Comparison of ENCODE assay signal across 24 mouse cellular contexts in the genomic region with DNA sequence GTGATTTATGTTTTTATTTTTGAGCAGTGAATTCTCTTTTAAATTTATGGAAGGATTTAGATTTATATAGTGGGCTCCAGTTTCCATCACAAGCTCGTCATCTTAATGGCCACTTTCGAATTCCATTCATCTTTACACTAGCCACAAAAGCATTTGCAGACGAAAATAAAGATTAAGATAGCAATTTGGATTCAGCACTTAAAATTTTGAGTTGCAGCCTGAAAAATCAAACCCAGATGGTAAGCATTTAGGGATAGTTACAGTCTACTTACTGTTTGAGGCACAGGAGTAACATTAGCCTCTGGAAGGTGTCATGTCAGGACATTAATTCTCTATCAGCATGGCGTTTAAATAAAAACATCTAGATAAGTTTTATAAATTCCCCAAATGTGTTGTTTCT.
DNase-seq lines count a peak whose midpoint lies in the region; ATAC-seq and TF ChIP-seq lines count a peak whose summit lies in the region.
"Had no signal": no experiment of that assay in that cellular context is flagged by ENCODE, and none has a peak within 500 bp of the region (broad histone marks: within the 10 kb centered on the region; RNA-seq: fewer than 3 reads in every experiment).

No protein-coding gene starts in this region.

- H3K4me2 ChIP-seq in embryonic facial prominence, embryonic 11.5 days (ENCODE audit: low read depth, low read length) = no peak overlapping the region
- no peak overlapping the region for H3K4me2 ChIP-seq in midbrain, embryonic 11.5 days
- H3K4me2 ChIP-seq in midbrain, embryonic 13.5 days (replicated peaks) = no peak overlapping the region
- no peak overlapping the region for H3K4me2 ChIP-seq in embryonic facial prominence, embryonic 14.5 days (ENCODE audit: low read depth, low read length)
- H3K4me2 ChIP-seq in myocyte (ENCODE audit: low read depth) = peak overlapping the region; percentile 6
- H3K4me2 ChIP-seq: embryonic facial prominence, embryonic 13.5 days; forebrain, embryonic 13.5 days; forebrain, embryonic 15.5 days had no signal

- no peaks in the 10 kb centered on the region for H3K36me3 ChIP-seq in embryonic facial prominence, embryonic 11.5 days (replicated peaks; ENCODE audit: control insufficient read depth, insufficient read depth, low read depth, low read length)
- H3K36me3 ChIP-seq in embryonic facial prominence, embryonic 10.5 days (replicated peaks) = no peaks in the 10 kb centered on the region
- H3K36me3 ChIP-seq in midbrain, embryonic 11.5 days (ENCODE audit: control insufficient read depth, insufficient read depth, low read length) = no peaks in the 10 kb centered on the region
- no peaks in the 10 kb centered on the region for H3K36me3 ChIP-seq in midbrain, embryonic 13.5 days
- H3K36me3 ChIP-seq in embryonic facial prominence, embryonic 14.5 days (ENCODE audit: control insufficient read depth, insufficient read depth, low read length) = no peaks in the 10 kb centered on the region
- no peaks in the 10 kb centered on the region for H3K36me3 ChIP-seq in myocyte (ENCODE audit: control insufficient read depth, insufficient read depth)
- H3K36me3 ChIP-seq: embryonic facial prominence, embryonic 13.5 days; forebrain, embryonic 15.5 days had no signal

- DNase-seq in embryonic facial prominence, embryonic 11.5 days (ENCODE audit: low spot score) = peak; percentile 57
- no peak for DNase-seq in embryonic facial prominence, embryonic 10.5 days (ENCODE audit: low spot score)
- peak; percentile 14 for DNase-seq in midbrain, embryonic 11.5 days (ENCODE audit: low spot score, missing footprints)
- peak; percentile 21 for DNase-seq in embryonic facial prominence, embryonic 14.5 days (ENCODE audit: low spot score)
- DNase-seq in cerebellum, adult 8-10 months = no peak
- DNase-seq: adrenal gland, adult 8-10 months; adrenal gland, postnatal 14 days; adrenal gland, postnatal 36 days; cerebellum, adult 11-12 months; cerebellum, adult 2 months; cerebellum, adult 9-11 months; cerebellum, postnatal 14 days; cerebellum, postnatal 36 days; embryo, embryonic 11 days; forebrain, postnatal 0 days had no signal

- ATAC-seq in embryonic facial prominence, embryonic 11.5 days (replicated peaks; ENCODE audit: insufficient number of reproducible peaks, low FRiP score, low TSS enrichment, low read depth) = no peak
- no peak for ATAC-seq in midbrain, embryonic 11.5 days (ENCODE audit: low FRiP score)
- ATAC-seq in midbrain, embryonic 13.5 days = no peak
- ATAC-seq in embryonic facial prominence, embryonic 14.5 days (ENCODE audit: low read depth) = no peak
- ATAC-seq in erythroid progenitor cell, adult 5-6 weeks (replicated peaks; ENCODE audit: low FRiP score, poor library complexity, severe bottlenecking) = no peak
- ATAC-seq: activated CD4-positive, CD25-positive, alpha-beta regulatory T cell, adult 4 months; forebrain, embryonic 13.5 days; forebrain, embryonic 15.5 days; forebrain, postnatal 0 days; Patski had no signal

- no peak overlapping the region for H3ac ChIP-seq in myocyte (ENCODE audit: control insufficient read depth, insufficient read length)

- H3K4me1 ChIP-seq in embryonic facial prominence, embryonic 11.5 days (ENCODE audit: control insufficient read depth, insufficient read depth, low read length) = no peaks in the 10 kb centered on the region
- no peaks in the 10 kb centered on the region for H3K4me1 ChIP-seq in embryonic facial prominence, embryonic 10.5 days
- no peaks in the 10 kb centered on the region for H3K4me1 ChIP-seq in midbrain, embryonic 11.5 days (ENCODE audit: control insufficient read depth, insufficient read depth, low read length)
- no peaks in the 10 kb centered on the region for H3K4me1 ChIP-seq in midbrain, embryonic 13.5 days (replicated peaks)
- no peaks in the 10 kb centered on the region for H3K4me1 ChIP-seq in embryonic facial prominence, embryonic 14.5 days (ENCODE audit: control insufficient read depth, insufficient read depth, low read length)
- H3K4me1 ChIP-seq: embryonic facial prominence, embryonic 13.5 days; forebrain, embryonic 15.5 days had no signal

- no peaks in the 10 kb centered on the region for H3K79me2 ChIP-seq in myocyte (ENCODE audit: control insufficient read depth, insufficient read depth)

- H3K9ac ChIP-seq in embryonic facial prominence, embryonic 11.5 days (replicated peaks; ENCODE audit: low read length) = no peak overlapping the region
- no peak overlapping the region for H3K9ac ChIP-seq in midbrain, embryonic 11.5 days (ENCODE audit: low read length)
- no peak overlapping the region for H3K9ac ChIP-seq in midbrain, embryonic 13.5 days (replicated peaks)
- no peak overlapping the region for H3K9ac ChIP-seq in embryonic facial prominence, embryonic 14.5 days (ENCODE audit: low read depth, low read length)
- H3K9ac ChIP-seq: embryonic facial prominence, embryonic 13.5 days; forebrain, embryonic 13.5 days; forebrain, embryonic 15.5 days; forebrain, postnatal 0 days had no signal

- no peak overlapping the region for H3K4me3 ChIP-seq in embryonic facial prominence, embryonic 11.5 days (ENCODE audit: low read depth, low read length)
- no peak overlapping the region for H3K4me3 ChIP-seq in embryonic facial prominence, embryonic 10.5 days
- H3K4me3 ChIP-seq in midbrain, embryonic 11.5 days (ENCODE audit: low read depth, low read length) = no peak overlapping the region
- H3K4me3 ChIP-seq in midbrain, embryonic 13.5 days (replicated peaks) = no peak overlapping the region
- no peak overlapping the region for H3K4me3 ChIP-seq in embryonic facial prominence, embryonic 14.5 days (ENCODE audit: low read depth, low read length)
- no peak overlapping the region for H3K4me3 ChIP-seq in myocyte
- H3K4me3 ChIP-seq: embryonic facial prominence, embryonic 13.5 days; erythroblast, embryonic 14.5 days; forebrain, embryonic 13.5 days; forebrain, embryonic 15.5 days had no signal

- H3K27ac ChIP-seq in embryonic facial prominence, embryonic 11.5 days (replicated peaks; ENCODE audit: low read depth, low read length) = no peak overlapping the region
- H3K27ac ChIP-seq in embryonic facial prominence, embryonic 10.5 days (replicated peaks) = no peak overlapping the region
- H3K27ac ChIP-seq in midbrain, embryonic 11.5 days (ENCODE audit: low read depth, low read length) = no peak overlapping the region
- H3K27ac ChIP-seq in midbrain, embryonic 13.5 days = no peak overlapping the region
- no peak overlapping the region for H3K27ac ChIP-seq in embryonic facial prominence, embryonic 14.5 days (replicated peaks; ENCODE audit: low read depth, low read length)
- H3K27ac ChIP-seq: embryonic facial prominence, embryonic 13.5 days; forebrain, embryonic 13.5 days; forebrain, embryonic 15.5 days had no signal

- no peaks in the 10 kb centered on the region for H3K27me3 ChIP-seq in embryonic facial prominence, embryonic 11.5 days (ENCODE audit: control insufficient read depth, insufficient read depth, low read length)
- H3K27me3 ChIP-seq in embryonic facial prominence, embryonic 10.5 days (replicated peaks; ENCODE audit: low read depth, poor library complexity, severe bottlenecking) = no peaks in the 10 kb centered on the region
- H3K27me3 ChIP-seq in midbrain, embryonic 11.5 days (ENCODE audit: control insufficient read depth, insufficient read depth, low read length) = no peaks in the 10 kb centered on the region
- no peaks in the 10 kb centered on the region for H3K27me3 ChIP-seq in midbrain, embryonic 13.5 days
- peaks cover 3% of the 10 kb centered on the region; the same call in 1 of the 2 replicates for H3K27me3 ChIP-seq in embryonic facial prominence, embryonic 14.5 days (replicated peaks; ENCODE audit: control insufficient read depth, insufficient read depth, low read length)
- H3K27me3 ChIP-seq in myocyte (ENCODE audit: control insufficient read depth, insufficient read depth, insufficient read length) = no peaks in the 10 kb centered on the region
- H3K27me3 ChIP-seq: forebrain, embryonic 13.5 days; forebrain, embryonic 15.5 days had no signal

- no peaks in the 10 kb centered on the region for H3K9me3 ChIP-seq in embryonic facial prominence, embryonic 11.5 days (replicated peaks; ENCODE audit: control insufficient read depth, low read length)
- no peaks in the 10 kb centered on the region; the same call in 1 of the 2 replicates for H3K9me3 ChIP-seq in embryonic facial prominence, embryonic 10.5 days
- no peaks in the 10 kb centered on the region for H3K9me3 ChIP-seq in midbrain, embryonic 11.5 days (ENCODE audit: control insufficient read depth, low read length)
- H3K9me3 ChIP-seq in midbrain, embryonic 13.5 days = no peaks in the 10 kb centered on the region
- no peaks in the 10 kb centered on the region for H3K9me3 ChIP-seq in embryonic facial prominence, embryonic 14.5 days (ENCODE audit: control insufficient read depth, low read length)
- H3K9me3 ChIP-seq: embryonic facial prominence, embryonic 13.5 days; forebrain, embryonic 13.5 days; forebrain, embryonic 15.5 days had no signal

- TF ChIP-seq POLR2A in myocyte (IDR thresholded peaks at IDR 0.05; ENCODE audit: insufficient read length, low read depth) = no peak

- 50% methylated on average over 4 of the region's 4 CpGs for WGBS in embryonic facial prominence, embryonic 11.5 days
- 68% methylated on average over 4 of the region's 4 CpGs for WGBS in embryonic facial prominence, embryonic 10.5 days
- WGBS in midbrain, embryonic 11.5 days = 88% methylated on average over 4 of the region's 4 CpGs
- 90% methylated on average over 4 of the region's 4 CpGs for WGBS in midbrain, embryonic 13.5 days
- 37% methylated on average over 4 of the region's 4 CpGs for WGBS in embryonic facial prominence, embryonic 14.5 days

TF ChIP-seq in myocyte, 11 proteins besides CTCF, POLR2A, EP300 and RAD21:
- TF ChIP-seq E2F4 (IDR thresholded peaks at IDR 0.05; ENCODE audit: insufficient read depth) (no peak), MAX (IDR thresholded peaks at IDR 0.05; ENCODE audit: low read depth) (no peak), TCF3 (IDR thresholded peaks at IDR 0.05; ENCODE audit: insufficient read length, low read depth) (no peak), CEBPB (IDR thresholded peaks at IDR 0.05; ENCODE audit: insufficient read depth, poor library complexity, severe bottlenecking) (no peak), MYOG (IDR thresholded peaks at IDR 0.05; ENCODE audit: control insufficient read depth in 1 of 3, insufficient read depth in 1 of 3, insufficient read length in 2 of 3, low read depth in 2 of 3) (no peak), MYOD1 (IDR thresholded peaks at IDR 0.05; ENCODE audit: control insufficient read depth in 1 of 3, insufficient read length in 2 of 3, low read depth in 2 of 3) (no peak), TCF12 (IDR thresholded peaks at IDR 0.05; ENCODE audit: insufficient read depth, poor library complexity, severe bottlenecking) (no peak), POLR2AphosphoS2 (IDR thresholded peaks at IDR 0.05; ENCODE audit: insufficient read length, low read depth) (no peak), USF1 (IDR thresholded peaks at IDR 0.05; ENCODE audit: low read depth) (no peak), SRF (IDR thresholded peaks at IDR 0.05; ENCODE audit: control insufficient read depth, insufficient read length, low read depth) (no peak), REST (IDR thresholded peaks at IDR 0.05; ENCODE audit: insufficient read depth, insufficient read length) (no peak)

Comparison
In these comparisons a context has a peak if more than half of its experiments do, and no peak if none do; other contexts are left out.
1. DNase-seq: peak in embryonic facial prominence, embryonic 11.5 days (single experiment), midbrain, embryonic 11.5 days (single experiment) and embryonic facial prominence, embryonic 14.5 days (single experiment); none in embryonic facial prominence, embryonic 10.5 days (single experiment) and cerebellum, adult 8-10 months (single experiment).